Mouse (Mus musculus) spleen, postnatal 14 days (tissue): ENCODE measurements at regions not wholly inside any gene's neighbourhood (a gene's known extent, or its start where the extent isn't known, plus 50 kb on each side); places are given as distances from the start of the nearest gene placed in this dataset.

Experiments used
- DNase-seq, 2 experiments: peaks; one replicate each; pipeline ENCODE4 v3.0.0; 2021 to 2022; ENCODE audit warnings: low spot score in 2 of 2

- no peak for DNase-seq
Measured at GRCm38 (mm10) chr2:33983112-33983748, 95.5 kb upstream of the Mvb12b start.

- DNase-seq, result no peak
Measured at GRCm38 (mm10) chr2:33981936-33982335, 94.2 kb upstream of the Mvb12b start.

- no peak for DNase-seq
Measured at GRCm38 (mm10) chr2:33981321-33981720, 93.6 kb upstream of the Mvb12b start.

- DNase-seq, result no peak
Measured at GRCm38 (mm10) chr2:33980884-33981283, 93.1 kb upstream of the Mvb12b start.

- DNase-seq, result no peak
Measured at GRCm38 (mm10) chr2:33979276-33979675, 91.5 kb upstream of the Mvb12b start.

- no peak for DNase-seq
Measured at GRCm38 (mm10) chr2:33978550-33978949, 90.8 kb upstream of the Mvb12b start.

GRCm38 (mm10) chr2:33977576-33978352, 90.0 kb upstream of the Mvb12b start:
- no peak for DNase-seq

- no peak for DNase-seq
Measured at GRCm38 (mm10) chr2:33977151-33977550, 89.4 kb upstream of the Mvb12b start.

- no peak for DNase-seq
Measured at GRCm38 (mm10) chr2:33976183-33976582, 88.4 kb upstream of the Mvb12b start.

- no peak for DNase-seq
Measured at GRCm38 (mm10) chr2:33975423-33976127, 87.8 kb upstream of the Mvb12b start.

- no peak for DNase-seq
Measured at GRCm38 (mm10) chr2:33974737-33975422, 87.1 kb upstream of the Mvb12b start.

- DNase-seq, result no peak
Measured at GRCm38 (mm10) chr2:33974031-33974430, 86.3 kb upstream of the Mvb12b start.

GRCm38 (mm10) chr2:33973213-33973834, 85.6 kb upstream of the Mvb12b start:
- DNase-seq, result peak; percentile 28 to 65

- no peak for DNase-seq
Measured at GRCm38 (mm10) chr2:33966984-33967421, 79.3 kb upstream of the Mvb12b start.

GRCm38 (mm10) chr2:33966389-33966983, 78.7 kb upstream of the Mvb12b start:
- no peak for DNase-seq

- no peak for DNase-seq
Measured at GRCm38 (mm10) chr2:33964096-33964495, 76.3 kb upstream of the Mvb12b start.

- DNase-seq, result no peak
Measured at GRCm38 (mm10) chr2:33962355-33963037, 74.8 kb upstream of the Mvb12b start.

GRCm38 (mm10) chr2:33961566-33961965, 73.8 kb upstream of the Mvb12b start:
- DNase-seq, result no peak

- DNase-seq, result peak in 1 of 2 experiments; percentile 28
Measured at GRCm38 (mm10) chr2:33957754-33958153, 70.0 kb upstream of the Mvb12b start.

- no peak for DNase-seq
Measured at GRCm38 (mm10) chr2:33944301-33944700, 56.6 kb upstream of the Mvb12b start.

- DNase-seq, result no peak
Measured at GRCm38 (mm10) chr2:33942085-33942484, 54.3 kb upstream of the Mvb12b start.
